Mouse (Mus musculus) right cerebral cortex, adult 2 months (tissue): ENCODE measurements at regions not wholly inside any gene's neighbourhood (a gene's known extent, or its start where the extent isn't known, plus 50 kb on each side); places are given as distances from the start of the nearest gene placed in this dataset.

Source experiments
- DNase-seq, 2 experiments: peaks; one replicate each; pipeline ENCODE4 v3.0.0; 2021 to 2022; ENCODE audit warnings: low spot score in 2 of 2

GRCm38 (mm10) chr2:11416122-11416521 is 137.8 kb downstream of the Pfkfb3 start:
- no peak for DNase-seq

DNA sequence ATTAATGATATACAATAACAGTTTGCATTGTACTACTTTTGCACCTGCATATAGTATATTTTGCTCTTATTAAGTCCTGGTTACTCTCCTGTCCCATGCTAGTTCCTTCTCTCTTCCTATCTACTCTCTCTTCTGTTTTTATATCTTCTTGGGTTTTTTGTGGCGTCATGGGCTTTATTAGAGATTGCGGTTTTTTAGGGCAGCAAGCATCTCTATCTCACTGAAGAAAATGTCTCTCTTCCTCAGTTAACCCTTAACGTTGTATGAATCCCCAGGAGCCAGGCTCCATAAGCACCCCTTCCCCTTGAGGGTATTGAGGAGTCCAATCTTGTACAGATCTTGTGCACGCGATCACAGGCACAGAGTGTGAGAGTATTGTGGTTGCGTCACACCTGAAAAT is 141.4 kb downstream of the Pfkfb3 start:
- DNase-seq: no peak

- no peak for DNase-seq
These were observed 145.4 kb downstream of the Pfkfb3 start for GRCm38 (mm10) chr2:11408497-11408896.

DNA sequence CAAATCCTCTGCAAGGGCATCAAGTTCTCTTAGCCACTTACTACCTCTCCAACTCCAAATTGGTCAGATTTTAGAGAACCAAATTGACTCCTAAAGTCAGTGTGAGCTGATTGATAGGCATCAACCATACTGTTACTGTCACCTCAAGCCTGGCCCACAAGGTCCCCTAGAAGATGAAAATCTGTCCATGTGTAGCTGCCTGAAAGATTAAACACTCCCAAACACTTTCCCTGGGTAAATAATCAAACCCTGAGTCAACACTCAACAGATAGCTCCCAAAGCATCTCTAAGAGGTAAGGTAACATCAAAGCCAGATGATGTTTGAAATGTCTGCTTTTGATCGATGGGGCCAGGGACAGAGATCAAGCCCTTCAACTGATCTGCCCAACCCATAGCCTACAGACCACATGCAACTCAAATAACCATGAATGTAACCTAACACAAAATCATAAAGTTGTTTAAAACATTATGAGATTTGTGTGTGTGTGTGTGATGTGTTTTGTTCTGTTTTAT is 147.7 kb downstream of the Pfkfb3 start:
- no peak for DNase-seq

DNA sequence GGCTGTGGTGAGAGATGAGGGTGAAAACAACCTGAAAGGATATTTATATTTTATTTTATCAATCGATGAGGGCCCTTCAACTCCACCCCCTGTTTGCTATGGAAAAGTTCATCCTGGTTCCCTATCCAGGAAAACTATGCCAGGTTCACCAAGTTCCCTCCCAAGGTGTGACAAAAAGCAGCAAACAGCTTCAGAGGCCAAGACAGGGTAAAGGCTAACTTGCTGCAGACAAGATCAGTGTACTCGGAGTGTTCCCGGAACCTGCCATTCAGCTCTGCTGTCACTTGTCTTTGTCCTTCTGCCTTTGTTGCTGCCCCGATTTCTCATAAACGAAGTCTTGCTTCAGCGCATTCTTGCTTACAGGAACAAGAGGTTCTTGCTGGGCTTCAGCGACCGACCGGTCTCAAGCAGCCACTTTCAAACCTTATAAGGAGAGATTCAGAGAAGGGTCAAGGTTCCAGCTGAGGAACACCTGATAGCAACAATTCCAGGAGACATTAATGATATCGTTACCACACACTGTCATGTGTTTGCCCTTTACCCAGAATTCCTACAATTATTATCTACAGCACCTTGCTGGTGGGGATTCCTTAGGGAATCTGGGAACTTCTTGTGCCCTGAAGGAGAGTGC is 151.5 kb downstream of the Pfkfb3 start:
- no peak for DNase-seq

- DNase-seq: no peak
These were observed 154.5 kb downstream of the Pfkfb3 start for GRCm38 (mm10) chr2:11399411-11399810.

- DNase-seq: no peak
These were observed 154.9 kb downstream of the Pfkfb3 start for GRCm38 (mm10) chr2:11398949-11399348.

- DNase-seq: no peak
These were observed 155.5 kb downstream of the Pfkfb3 start for GRCm38 (mm10) chr2:11398391-11398790.

DNA sequence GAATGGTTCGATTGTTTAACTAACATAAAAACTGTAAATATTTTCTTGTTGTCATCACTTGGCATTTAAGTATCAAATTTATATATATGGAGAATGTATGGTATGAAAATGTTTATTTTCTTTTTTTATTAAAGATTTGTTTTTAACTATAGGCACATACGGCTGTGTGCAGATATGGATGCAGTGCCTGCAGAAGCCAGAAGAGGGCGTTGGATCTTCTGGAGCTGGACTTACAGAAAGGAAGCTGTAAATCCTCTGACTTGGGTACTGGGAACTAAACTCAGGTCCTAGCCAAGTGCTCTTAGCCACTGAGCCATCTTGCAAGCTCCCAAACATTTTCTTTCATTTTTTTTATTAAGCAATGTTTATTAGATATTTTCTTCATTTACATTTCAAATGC is 157.0 kb downstream of the Pfkfb3 start:
- DNase-seq: no peak

DNA sequence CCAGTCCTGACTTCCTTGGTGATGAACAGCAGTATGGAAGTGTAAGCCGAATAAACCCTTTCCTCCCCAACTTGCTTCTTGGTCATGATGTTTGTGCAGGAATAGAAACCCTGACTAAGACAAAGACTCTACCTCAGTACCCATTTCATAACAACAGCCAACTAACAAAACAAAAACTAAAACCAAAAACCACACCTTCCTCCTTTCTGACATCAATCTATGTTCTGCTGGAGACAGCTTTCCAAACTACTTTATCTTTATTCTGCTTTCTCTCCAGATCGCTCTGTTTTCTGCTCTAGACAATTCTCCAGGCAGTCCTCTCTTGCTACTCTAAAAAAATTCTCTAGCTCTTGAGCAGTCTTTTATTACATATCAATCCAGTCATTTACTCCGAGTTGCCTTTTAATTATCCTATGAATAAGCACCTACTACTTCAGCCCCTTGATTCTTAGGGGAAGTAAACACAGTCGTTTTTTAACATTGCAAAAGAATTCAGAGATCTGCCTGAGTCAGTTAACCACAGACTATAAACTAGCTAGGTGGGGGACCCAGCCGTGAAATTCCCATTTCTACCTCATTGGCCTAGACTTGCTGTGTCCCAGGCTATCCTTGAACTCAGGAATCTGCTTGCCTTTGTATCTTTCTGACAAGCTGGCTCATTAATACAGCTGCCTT is 159.1 kb downstream of the Pfkfb3 start:
- DNase-seq: no peak

GRCm38 (mm10) chr2:11391725-11392124 is 162.2 kb downstream of the Pfkfb3 start:
- peak in 1 of 2 experiments; percentile 13 for DNase-seq

GRCm38 (mm10) chr2:11390667-11391334 is 163.1 kb downstream of the Pfkfb3 start:
- DNase-seq: no peak

GRCm38 (mm10) chr2:11387623-11388022 is 166.3 kb downstream of the Pfkfb3 start:
- no peak for DNase-seq

- no peak for DNase-seq
These were observed 170.1 kb downstream of the Pfkfb3 start for GRCm38 (mm10) chr2:11383815-11384214.

GRCm38 (mm10) chr2:11377213-11377612 is 176.7 kb downstream of the Pfkfb3 start:
- no peak for DNase-seq

DNA sequence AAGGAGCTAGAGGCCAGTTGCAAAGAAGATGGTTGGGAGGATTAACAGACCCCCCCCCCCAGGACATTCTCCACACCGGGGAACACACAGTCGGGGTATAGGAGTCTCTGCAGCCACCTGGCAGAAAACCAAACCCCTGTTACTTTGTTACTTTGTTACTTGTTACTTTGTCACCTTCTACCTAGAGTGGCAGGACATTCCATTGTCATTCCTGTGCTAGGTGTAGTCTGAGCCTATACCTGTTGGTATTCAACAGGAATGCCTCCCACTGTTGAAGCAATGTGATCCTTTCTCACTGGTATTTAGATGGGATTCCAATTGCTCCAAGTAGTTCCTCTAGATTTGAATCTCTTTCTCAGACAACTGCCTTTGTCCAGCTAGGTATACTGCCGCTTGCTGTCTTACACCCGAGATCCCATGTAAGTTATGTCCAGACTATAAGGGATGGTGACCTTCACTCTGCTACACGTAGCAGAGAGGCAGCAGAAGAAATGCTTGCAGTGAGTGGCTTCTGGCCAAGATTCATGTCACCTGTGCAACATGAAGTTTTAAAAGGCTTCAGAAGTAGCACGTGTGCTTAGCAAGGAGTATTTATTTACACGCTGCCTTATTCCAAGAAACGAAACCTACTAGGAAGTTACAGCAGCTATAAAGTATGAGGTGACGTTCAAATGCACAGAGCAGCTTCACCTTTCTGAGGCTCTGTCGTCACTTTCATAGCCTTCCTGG is 178.0 kb downstream of the Pfkfb3 start:
- no peak for DNase-seq

- no peak for DNase-seq
These were observed 178.8 kb downstream of the Pfkfb3 start for GRCm38 (mm10) chr2:11375092-11375491.

- DNase-seq: no peak
These were observed 183.6 kb downstream of the Pfkfb3 start for GRCm38 (mm10) chr2:11370273-11370672.

DNA sequence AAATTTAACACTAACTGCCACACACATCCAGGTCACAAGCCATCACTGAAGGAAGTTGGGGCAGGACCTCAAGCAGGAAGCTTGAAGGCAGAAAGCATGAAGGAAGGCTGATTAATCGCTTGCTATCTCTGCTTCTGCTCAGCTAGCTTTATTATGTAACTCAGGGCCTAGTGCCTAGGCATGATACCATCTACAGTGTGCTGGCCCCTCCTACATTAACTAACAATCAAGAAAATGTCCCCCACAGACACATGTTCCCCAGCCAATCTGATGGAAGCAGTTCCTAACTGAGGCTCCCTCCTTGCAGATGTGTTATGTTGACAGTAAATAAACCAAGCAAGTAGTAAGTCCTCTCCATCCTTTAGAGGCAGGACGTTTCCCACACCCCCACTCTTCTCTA is 186.6 kb downstream of the Pfkfb3 start:
- DNase-seq: no peak

- no peak for DNase-seq
These were observed 188.1 kb downstream of the Pfkfb3 start for GRCm38 (mm10) chr2:11365815-11366214.

- DNase-seq: no peak
These were observed 188.5 kb downstream of the Pfkfb3 start for GRCm38 (mm10) chr2:11365371-11365770.

DNA sequence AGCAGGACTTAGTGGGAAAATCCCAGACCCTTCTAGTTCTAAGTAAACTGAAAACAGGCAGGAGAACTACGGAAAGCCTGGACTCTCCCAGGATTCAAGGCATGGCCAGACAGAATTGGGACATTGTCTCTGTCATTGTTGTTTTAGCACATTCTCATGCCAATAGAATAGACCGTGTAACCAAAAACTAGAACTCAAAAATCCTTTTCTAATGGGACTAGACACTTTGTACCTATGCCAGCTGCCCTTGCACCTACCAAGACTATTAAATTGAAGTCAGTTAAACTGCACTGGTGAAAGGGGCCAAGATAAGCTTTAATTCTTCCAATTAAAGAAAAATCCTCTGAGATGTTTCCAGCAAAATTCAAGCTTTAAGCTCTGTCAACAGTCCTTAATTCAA is 189.8 kb downstream of the Pfkfb3 start:
- no peak for DNase-seq
